Mouse (Mus musculus): Measurements from ENCODE around the gene Myo1e.
"Not testable (repeated sequence)": the region's sequence is repeated elsewhere in the genome, so short reads cannot be mapped to it uniquely, and the experiment has no call there.

DNA sequence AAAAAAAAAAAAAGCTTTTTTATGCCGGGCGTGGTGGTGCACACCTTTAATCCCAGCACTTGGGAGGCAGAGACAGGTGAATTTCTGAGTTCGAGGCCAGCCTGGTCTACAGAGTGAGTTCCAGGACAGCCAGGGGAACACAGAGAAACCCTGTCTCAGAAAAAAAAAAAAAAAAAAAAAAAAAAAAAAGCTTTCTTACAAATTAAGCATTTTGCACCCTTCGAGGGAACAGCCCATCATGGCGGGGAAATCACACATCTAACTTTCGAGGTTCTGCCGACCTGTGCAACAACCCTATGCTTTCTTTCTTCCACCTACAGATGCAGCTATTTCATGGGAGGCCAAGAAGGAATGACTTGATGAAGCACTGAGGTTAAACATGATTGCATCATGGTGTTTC lies 48.9 kb downstream of the Myo1e start:
- not testable (repeated sequence) for TF ChIP-seq CTCF, EP300 (IDR thresholded peaks at IDR 0.05; ENCODE audit: low read depth)
